Mouse (Mus musculus) spleen, postnatal 36 days (tissue): ENCODE results near the gene Cops2.

Experiments used
- DNase-seq, 2 experiments: peaks; one replicate each; pipeline ENCODE4 v3.0.0; 2022; ENCODE audit warnings: low spot score in 2 of 2, mixed read lengths in 1 of 2

The Cops2 gene

DNA sequence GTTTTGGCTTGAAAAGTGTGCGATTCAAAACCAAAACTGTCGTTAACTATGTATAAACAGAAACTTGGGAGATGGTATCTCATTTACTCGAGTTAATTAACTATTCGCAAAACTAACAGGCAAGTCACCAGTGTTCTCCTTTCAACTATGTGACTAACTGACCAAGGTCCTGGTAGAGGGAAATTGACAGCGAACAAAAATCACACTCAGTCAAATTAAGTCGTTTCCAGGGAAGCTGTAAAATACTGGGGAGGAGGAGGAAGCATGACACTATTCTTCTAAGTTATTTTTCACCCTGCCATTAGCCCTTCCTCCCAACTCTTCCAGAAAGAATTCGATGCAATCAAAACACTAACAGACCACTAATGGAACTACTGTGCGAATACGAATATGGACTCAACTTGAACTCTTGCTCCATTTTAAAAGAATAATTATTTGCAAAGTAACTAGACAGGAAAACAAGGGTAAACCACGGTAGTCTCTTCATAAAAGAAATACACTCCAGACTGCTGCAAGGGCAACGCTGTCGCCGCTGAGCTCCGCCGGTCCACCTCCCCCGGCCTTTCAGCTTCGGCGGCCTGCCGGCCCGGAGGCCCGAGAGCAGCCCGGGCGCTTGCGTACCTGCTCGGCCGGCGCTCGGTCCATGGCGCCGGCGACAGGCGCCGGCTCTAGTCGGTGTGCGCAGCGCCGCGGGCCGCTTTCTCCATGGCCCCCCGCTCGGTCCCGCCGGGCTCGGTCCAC is 76.8 kb downstream of the Cops2 start:
- no peak for DNase-seq

DNA sequence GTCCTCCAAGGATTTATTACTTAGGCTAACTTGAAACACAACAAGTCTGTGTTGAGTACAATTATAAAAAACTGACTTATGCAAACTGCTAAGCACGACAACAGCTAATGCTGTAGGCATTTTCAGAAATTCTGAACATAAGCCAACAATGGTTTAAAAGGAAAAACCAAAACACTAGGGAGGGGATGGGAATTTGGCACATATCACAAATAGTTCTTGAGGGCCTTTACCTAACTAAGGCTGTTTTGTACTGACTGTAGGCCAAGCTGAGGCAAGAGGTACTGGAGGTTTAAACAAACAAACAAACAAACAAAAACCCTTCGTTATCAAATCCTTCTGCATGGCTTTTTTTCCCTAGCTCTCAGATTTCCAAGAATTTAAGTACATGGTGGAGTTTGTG is 77.9 kb downstream of the Cops2 start:
- DNase-seq: no peak
